Comparison of ENCODE assay signal across 8 mouse cellular contexts in the genomic region with DNA sequence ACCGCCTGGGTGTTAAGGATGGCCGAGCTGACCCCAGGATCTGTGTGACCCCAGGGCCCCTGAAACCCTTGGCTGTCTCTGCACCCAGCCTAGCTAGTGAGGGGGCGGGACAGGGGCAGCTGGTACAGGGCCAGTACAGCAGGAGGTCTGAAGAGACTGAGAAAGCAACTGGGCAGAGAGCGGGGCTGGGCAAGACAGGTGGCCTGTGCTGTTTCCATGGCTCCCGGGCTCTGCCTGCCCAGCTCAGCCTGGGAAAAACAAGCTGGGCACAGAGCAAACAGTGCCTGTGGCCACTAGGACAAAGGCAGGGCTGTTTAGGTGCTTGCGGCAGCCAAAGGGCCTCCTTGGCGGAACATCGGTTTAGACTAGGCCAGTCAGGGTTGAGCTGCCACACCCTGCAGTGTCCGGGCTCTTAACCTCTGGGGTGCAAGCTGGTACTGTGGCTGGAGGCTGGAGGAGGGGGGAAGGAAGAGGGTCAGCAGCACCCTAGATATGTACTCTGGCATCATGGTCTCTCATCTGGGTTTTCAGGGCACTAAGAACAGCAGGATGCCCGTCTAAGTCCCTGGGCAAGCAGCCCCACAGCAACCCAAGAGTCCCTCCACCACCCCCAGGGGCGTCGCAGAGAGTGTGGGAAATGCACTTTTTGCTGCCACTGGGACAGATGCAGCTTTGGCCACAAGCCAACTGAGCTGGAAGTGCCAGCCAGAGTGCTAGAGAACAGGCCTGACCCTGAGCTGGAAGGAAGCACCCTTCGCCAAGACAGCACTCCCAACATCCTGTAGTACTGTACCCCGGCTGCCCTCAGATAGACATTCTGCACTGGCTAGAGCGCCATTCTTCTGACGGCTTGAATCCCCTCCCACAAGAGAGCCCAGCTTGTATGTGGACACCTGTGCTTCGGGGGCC. TPM values are rescaled to one million over a fixed set of nuclear protein-coding genes. Genes with fewer than 3 reads are reported as not detected.
DNase-seq lines count a peak whose midpoint lies in the region; ATAC-seq and TF ChIP-seq lines count a peak whose summit lies in the region.

No protein-coding gene starts in this region.

- no peaks in the 10 kb centered on the region for H3K9me3 ChIP-seq in limb, embryonic 14.5 days (ENCODE audit: control insufficient read depth, low read length)

- H3K4me3 ChIP-seq in limb, embryonic 14.5 days (replicated peaks; ENCODE audit: low read length) = no peak overlapping the region

- DNase-seq in adrenal gland, adult (ENCODE audit: inconsistent age in 2 of 2, low spot score in 1 of 2) = peak; percentile 54 to 74
- no peak for DNase-seq in adrenal gland, adult 8-10 months
- peak; percentile 67 for DNase-seq in ovary, postnatal 36 days (ENCODE audit: low spot score)
- no peak for DNase-seq in ovary, postnatal 10 days (ENCODE audit: low spot score)
- peak; percentile 90 to 92 for DNase-seq in kidney, adult 8-10 months
- no peak for DNase-seq in limb, embryonic 14.5 days (ENCODE audit: low spot score)
- peak; percentile 88 to 93 for DNase-seq in right cerebral cortex, postnatal 10 days (ENCODE audit: low spot score in 2 of 2)
- no peak for DNase-seq in spleen, postnatal 10 days (ENCODE audit: low spot score in 2 of 2)

- 74% methylated on average over 17 of the region's 17 CpGs for WGBS in limb, embryonic 14.5 days

- H3K9ac ChIP-seq in limb, embryonic 14.5 days (ENCODE audit: low read depth, low read length, severe bottlenecking) = no peak overlapping the region

- H3K4me1 ChIP-seq in limb, embryonic 14.5 days (ENCODE audit: control insufficient read depth, insufficient read depth, low read length) = peaks cover 17% of the 10 kb centered on the region

- H3K27me3 ChIP-seq in limb, embryonic 14.5 days (ENCODE audit: control insufficient read depth, insufficient read depth, low read length) = peaks cover 9% of the 10 kb centered on the region; the same call in 1 of the 2 replicates

- H3K27ac ChIP-seq in limb, embryonic 14.5 days (replicated peaks; ENCODE audit: low read depth, low read length) = 0 out of 2 replicates have a peak overlapping the region, but pooled peaks have one; percentile 26

- no peaks in the 10 kb centered on the region for H3K36me3 ChIP-seq in limb, embryonic 14.5 days (ENCODE audit: control insufficient read depth, insufficient read depth, low read length)

- no peak for ATAC-seq in limb, embryonic 14.5 days (ENCODE audit: low FRiP score, low read depth)

- no peak for TF ChIP-seq POLR2A in limb, embryonic 14.5 days (IDR thresholded peaks at IDR 0.05; ENCODE audit: borderline replicate concordance, extremely low read depth, insufficient read depth, insufficient read length)

- no peak overlapping the region for H3K4me2 ChIP-seq in limb, embryonic 14.5 days (replicated peaks; ENCODE audit: low read depth, low read length, severe bottlenecking)

RNA-seq across cellular contexts. Expression of a gene that starts 31.3 kb away (rescaled TPM):
- 1 to 10 TPM in 2 of 4 experiments, under 1 TPM in 2; 0.65 to 1.1 (median 0.85) TPM for total RNA-seq in adrenal gland, adult 8-10 months (2022)
- polyA plus RNA-seq in limb, embryonic 14.5 days (2012; rRNA removed) = 22.4 and 24.7 TPM in 2 replicates
- polyA plus RNA-seq in limb, embryonic 14.5 days (2014; fragmentation: Nextera tagmentation; extraction: Ambion mirVana) = 40.0 and 46.0 TPM in 2 replicates

Comparison
In these comparisons a context has a peak if more than half of its experiments do, and no peak if none do; other contexts are left out.
1. DNase-seq: peak in adrenal gland, adult (2 of 2), ovary, postnatal 36 days (single experiment), kidney, adult 8-10 months (2 of 2) and right cerebral cortex, postnatal 10 days (2 of 2); none in adrenal gland, adult 8-10 months (single experiment), ovary, postnatal 10 days (single experiment), limb, embryonic 14.5 days (single experiment) and spleen, postnatal 10 days (0 of 2).